Mouse (Mus musculus): ENCODE measurements around the gene Phf1.

DNA sequence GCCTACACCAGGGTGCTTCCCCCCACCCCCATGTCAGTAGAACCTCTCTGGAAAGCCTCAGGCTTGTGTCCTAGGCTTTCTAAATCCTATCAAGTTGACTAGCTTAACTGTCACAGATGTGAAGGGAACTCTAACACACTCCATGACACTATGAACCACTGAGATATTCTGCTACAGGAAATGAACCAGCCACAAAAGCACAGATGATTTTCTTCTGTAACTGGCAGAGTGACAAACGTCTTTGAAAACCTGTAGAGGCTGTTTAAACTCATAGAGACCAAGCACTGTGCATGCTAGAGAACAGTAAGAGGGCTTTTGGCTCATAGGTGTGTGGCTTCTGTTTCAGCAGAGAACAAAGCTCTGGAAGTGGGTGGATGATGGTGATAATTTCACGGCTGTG lies 48.2 kb downstream of the Phf1 start:
- no peak for TF ChIP-seq E2F4 (IDR thresholded peaks at IDR 0.05; ENCODE audit: insufficient read depth)
- TF ChIP-seq POLR2A (IDR thresholded peaks at IDR 0.05; ENCODE audit: insufficient read length, low read depth), result no peak
- TF ChIP-seq POLR2AphosphoS2 (IDR thresholded peaks at IDR 0.05; ENCODE audit: insufficient read length, low read depth), result no peak
- TF ChIP-seq MYOG (IDR thresholded peaks at IDR 0.05; ENCODE audit: control insufficient read depth in 1 of 3, insufficient read depth in 1 of 3, insufficient read length in 2 of 3, low read depth in 2 of 3), result no peak
- no peak for TF ChIP-seq TCF12 (IDR thresholded peaks at IDR 0.05; ENCODE audit: insufficient read depth, poor library complexity, severe bottlenecking)
- no peak for TF ChIP-seq USF1 (IDR thresholded peaks at IDR 0.05; ENCODE audit: low read depth)
- no peak for TF ChIP-seq REST (IDR thresholded peaks at IDR 0.05; ENCODE audit: insufficient read depth, insufficient read length)
- no peak for TF ChIP-seq TCF3 (IDR thresholded peaks at IDR 0.05; ENCODE audit: insufficient read length, low read depth)
- TF ChIP-seq MAX (IDR thresholded peaks at IDR 0.05; ENCODE audit: low read depth), result no peak
- no peak for TF ChIP-seq SRF (IDR thresholded peaks at IDR 0.05; ENCODE audit: control insufficient read depth, insufficient read length, low read depth)

Data from myocyte (in vitro differentiated cells).